Mouse (Mus musculus): ENCODE results near the gene Pak1. TPM values are rescaled to one million over a fixed set of nuclear protein-coding genes. Genes with fewer than 3 reads are reported as not detected.

The Pak1 gene
- polyA plus RNA-seq, 1 experiment from 2014 or later, result 88.8 TPM

DNA sequence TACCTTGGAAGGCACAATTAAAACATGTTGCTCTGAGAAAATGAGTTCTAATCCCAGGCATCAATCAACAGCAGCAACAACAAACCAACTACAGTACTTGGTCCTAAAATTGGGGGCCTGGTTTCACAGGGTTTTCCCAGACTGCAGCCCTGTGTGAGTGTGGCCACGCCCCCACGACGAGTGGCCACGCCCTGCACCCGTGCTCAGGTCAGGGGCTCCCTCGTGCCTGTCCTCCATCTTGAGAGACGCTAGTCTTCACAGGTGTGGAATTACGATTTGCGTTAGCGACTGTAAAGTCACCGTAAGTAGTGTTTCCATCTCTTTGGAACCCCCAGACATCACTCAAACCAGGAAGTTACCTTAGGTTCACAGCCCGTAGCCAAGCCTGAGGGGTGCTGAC lies 131.4 kb downstream of the Pak1 start, which contains the start of gene Gdpd4:
Gdpd4 (plus strand) TSS at position 214 of the 400 bp plus-strand sequence.
- no peaks in the 10 kb centered on the region for H3K36me3 ChIP-seq (ENCODE audit: control insufficient read depth, insufficient read depth, low read length)
- H3K4me2 ChIP-seq (replicated peaks; ENCODE audit: low read depth, low read length), result no peak within 1 kb of the TSS
- WGBS, result 85% methylated on average over 12 of the region's 12 CpGs
- no peaks in the 10 kb centered on the region for H3K27me3 ChIP-seq (ENCODE audit: control insufficient read depth, insufficient read depth, low read length)
- no peak within 1 kb of the TSS for H3K9ac ChIP-seq (ENCODE audit: low read depth, low read length)
- no peak within 1 kb of the TSS for H3K27ac ChIP-seq (ENCODE audit: low read depth, low read length)
- ATAC-seq (ENCODE audit: low FRiP score) (no peak), DNase-seq (ENCODE audit: low spot score) (no peak)
- H3K4me1 ChIP-seq (replicated peaks; ENCODE audit: control insufficient read depth, insufficient read depth, low read length), result no peaks in the 10 kb centered on the region
- H3K4me3 ChIP-seq (ENCODE audit: low read depth, low read length), result no peak within 1 kb of the TSS
- no peaks in the 10 kb centered on the region for H3K9me3 ChIP-seq (ENCODE audit: control insufficient read depth, low read length)

DNA sequence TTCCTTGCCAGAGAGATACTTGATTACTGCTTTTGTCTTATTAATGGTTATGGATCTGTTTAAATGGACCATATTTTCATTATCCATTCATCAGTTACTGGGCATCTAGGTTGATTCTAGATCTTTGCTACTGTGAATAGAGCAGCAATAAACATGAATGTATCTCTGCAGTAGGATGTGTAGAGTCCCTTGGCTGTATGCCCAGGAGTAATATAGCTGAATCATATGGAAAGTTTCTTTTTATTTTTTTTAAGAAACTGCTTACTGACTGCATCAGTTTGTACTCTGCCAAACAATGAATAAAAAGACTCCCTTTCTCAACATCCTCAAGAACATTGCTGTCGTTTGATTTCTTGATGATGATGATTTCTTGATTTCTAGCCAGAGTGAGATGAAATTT lies 137.5 kb downstream of the Pak1 start:
- Histone ChIP-seq H3K9me3 (ENCODE audit: control insufficient read depth, low read length) (no peaks in the 10 kb centered on the region), H3K4me3 (ENCODE audit: low read depth, low read length) (no peak overlapping the region), H3K4me1 (replicated peaks; ENCODE audit: control insufficient read depth, insufficient read depth, low read length) (no peaks in the 10 kb centered on the region), H3K27me3 (ENCODE audit: control insufficient read depth, insufficient read depth, low read length) (no peaks in the 10 kb centered on the region), H3K36me3 (ENCODE audit: control insufficient read depth, insufficient read depth, low read length) (no peaks in the 10 kb centered on the region), H3K27ac (ENCODE audit: low read depth, low read length) (no peak overlapping the region), H3K9ac (ENCODE audit: low read depth, low read length) (no peak overlapping the region), H3K4me2 (replicated peaks; ENCODE audit: low read depth, low read length) (no peak overlapping the region)
- ATAC-seq (ENCODE audit: low FRiP score) (no peak), DNase-seq (ENCODE audit: low spot score) (no peak)
- 93% methylated on average over 1 of the region's 1 CpGs for WGBS

DNA sequence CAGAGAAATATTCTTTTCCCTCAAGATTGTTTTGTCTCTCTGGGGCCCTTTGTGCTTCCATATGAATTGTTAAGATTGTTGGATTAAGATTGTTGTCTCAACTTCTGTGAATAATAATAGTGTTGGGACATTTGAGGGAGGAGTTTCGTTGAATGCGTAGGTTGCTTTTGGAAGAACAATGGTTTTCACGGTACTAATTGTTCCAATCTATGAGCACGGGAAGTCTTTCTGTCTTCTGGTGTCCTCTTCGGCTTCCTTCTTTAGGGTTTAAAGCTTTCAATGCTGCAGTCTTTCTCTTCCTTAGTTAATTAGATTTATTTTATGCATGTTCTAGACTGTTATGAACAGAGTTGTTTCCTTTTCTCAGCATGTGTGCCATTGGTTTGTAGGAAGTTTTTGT lies 138.6 kb downstream of the Pak1 start:
- DNase-seq (ENCODE audit: low spot score) (no peak), ATAC-seq (ENCODE audit: low FRiP score) (no peak)
- H3K9ac ChIP-seq (ENCODE audit: low read depth, low read length), result no peak overlapping the region
- H3K4me1 ChIP-seq (replicated peaks; ENCODE audit: control insufficient read depth, insufficient read depth, low read length), result no peaks in the 10 kb centered on the region
- H3K27me3 ChIP-seq (ENCODE audit: control insufficient read depth, insufficient read depth, low read length), result no peaks in the 10 kb centered on the region
- WGBS, result 89% methylated on average over 5 of the region's 5 CpGs
- H3K9me3 ChIP-seq (ENCODE audit: control insufficient read depth, low read length), result no peaks in the 10 kb centered on the region
- H3K36me3 ChIP-seq (ENCODE audit: control insufficient read depth, insufficient read depth, low read length), result no peaks in the 10 kb centered on the region
- H3K4me2 ChIP-seq (replicated peaks; ENCODE audit: low read depth, low read length), result no peak overlapping the region
- no peak overlapping the region for H3K27ac ChIP-seq (ENCODE audit: low read depth, low read length)
- no peak overlapping the region for H3K4me3 ChIP-seq (ENCODE audit: low read depth, low read length)

DNA sequence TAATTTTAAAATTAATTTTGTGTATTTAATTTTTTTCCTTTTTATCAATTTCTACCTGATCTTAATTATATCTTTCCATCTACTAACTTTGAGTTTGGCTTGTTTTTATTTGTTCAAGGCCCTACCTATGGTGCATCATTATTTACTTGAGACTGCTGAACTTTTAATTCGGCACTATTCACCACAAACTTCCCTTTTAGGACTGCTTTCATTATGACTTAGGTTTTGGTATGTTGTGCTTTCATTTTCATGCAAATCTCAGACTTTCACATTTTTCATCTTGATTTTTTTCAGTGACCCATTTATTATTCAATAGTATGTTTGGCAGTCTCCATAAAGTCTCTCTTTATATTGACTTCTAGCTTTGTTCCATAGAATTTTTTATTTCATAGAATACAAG lies 156.1 kb downstream of the Pak1 start:
- Histone ChIP-seq H3K9me3 (ENCODE audit: control insufficient read depth, low read length) (no peaks in the 10 kb centered on the region), H3K27me3 (ENCODE audit: control insufficient read depth, insufficient read depth, low read length) (no peaks in the 10 kb centered on the region), H3K4me2 (replicated peaks; ENCODE audit: low read depth, low read length) (no peak overlapping the region), H3K4me1 (replicated peaks; ENCODE audit: control insufficient read depth, insufficient read depth, low read length) (no peaks in the 10 kb centered on the region), H3K36me3 (ENCODE audit: control insufficient read depth, insufficient read depth, low read length) (no peaks in the 10 kb centered on the region), H3K4me3 (ENCODE audit: low read depth, low read length) (no peak overlapping the region), H3K9ac (ENCODE audit: low read depth, low read length) (no peak overlapping the region), H3K27ac (ENCODE audit: low read depth, low read length) (no peak overlapping the region)
- DNase-seq (ENCODE audit: low spot score) (no peak), ATAC-seq (ENCODE audit: low FRiP score) (no peak)
- 88% methylated on average over 1 of the region's 1 CpGs for WGBS

Other genes starting within 250 kb of the Pak1 start
- 38.7 and 39.7 TPM in 2 replicates for gene Aamdc, start 209.0 kb upstream of the Pak1 start, polyA plus RNA-seq (2014; fragmentation: Nextera tagmentation; extraction: Ambion mirVana)
- gene Rsf1, start 208.7 kb upstream of the Pak1 start, polyA plus RNA-seq (2014; fragmentation: Nextera tagmentation; extraction: Ambion mirVana), result 27.2 and 29.5 TPM in 2 replicates
- gene Clns1a, start 91.9 kb upstream of the Pak1 start, polyA plus RNA-seq (2014; fragmentation: Nextera tagmentation; extraction: Ambion mirVana), result 256 and 272 TPM in 2 replicates
- gene Aqp11, start 50.3 kb upstream of the Pak1 start, polyA plus RNA-seq (2014; fragmentation: Nextera tagmentation; extraction: Ambion mirVana), result 4.2 and 6.3 TPM in 2 replicates
- gene Gdpd4, start 131.4 kb downstream of the Pak1 start, polyA plus RNA-seq (2014; fragmentation: Nextera tagmentation; extraction: Ambion mirVana), result 0.06 TPM in 1 of 2 replicates, not detected in the other

All from hindbrain, embryonic 11.5 days (tissue).